Mouse (Mus musculus) brown adipose tissue, adult 24 weeks (tissue): ENCODE measurements around the gene Syf2. TPM values are rescaled to one million over a fixed set of nuclear protein-coding genes. Genes with fewer than 3 reads are reported as not detected.

Experiments
- H3K27ac ChIP-seq: fragments of 200-500 bp; replicated peaks from 2 replicates; pipeline ENCODE4 v1.5.1; 2012; ENCODE audit warnings: low read depth, mild to moderate bottlenecking, low read length
- H3K4me1 ChIP-seq: fragments of 200-500 bp; 2 replicates; pipeline ENCODE4 v1.6.1; 2012; ENCODE audit warnings: low read length, mixed read lengths; ENCODE audit not compliant: control insufficient read depth, insufficient read depth, insufficient read length
- H3K4me3 ChIP-seq: fragments of 200-500 bp; 2 replicates; pipeline ENCODE4 v1.5.1; 2012; ENCODE audit warnings: low read depth, mild to moderate bottlenecking, low read length, moderate library complexity; ENCODE audit not compliant: insufficient read depth
- polyA plus RNA-seq: library from polyadenylated mRNA; stranded (reverse); fragments of >200 nt; gene quantifications from 2 replicates; pipeline ENCODE4 v1.2.4, GENCODE M21; 2012; ENCODE audit not compliant: missing spikeins, insufficient read depth, insufficient read length

Syf2 gene
- polyA plus RNA-seq, 1 experiment, result 75.9 TPM

DNA sequence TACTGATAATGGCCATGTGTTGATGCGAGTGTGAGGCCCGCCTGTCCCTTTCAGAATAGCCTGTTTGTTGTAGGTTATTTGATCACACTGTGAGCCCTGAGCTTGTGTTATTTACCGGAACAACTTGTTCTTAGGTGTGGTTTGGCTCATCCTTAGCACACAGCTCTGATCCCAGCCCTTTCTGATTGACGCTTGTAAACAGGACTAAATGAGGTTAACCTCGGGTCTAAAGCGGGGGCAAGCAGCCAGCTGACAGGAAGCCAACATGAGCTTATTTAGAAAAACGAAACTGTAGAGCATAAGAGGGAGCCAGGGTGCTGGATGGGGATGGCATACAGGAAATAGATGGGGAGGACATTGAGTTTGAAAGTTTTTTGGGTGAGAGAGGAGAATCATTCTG is 12.3 kb upstream of the Syf2 start:
- peak overlapping the region; percentile 69 for H3K27ac ChIP-seq
- H3K4me1 ChIP-seq, result no peaks in the 10 kb centered on the region; the same call in none of the 2 replicates
- no peak overlapping the region for H3K4me3 ChIP-seq

DNA sequence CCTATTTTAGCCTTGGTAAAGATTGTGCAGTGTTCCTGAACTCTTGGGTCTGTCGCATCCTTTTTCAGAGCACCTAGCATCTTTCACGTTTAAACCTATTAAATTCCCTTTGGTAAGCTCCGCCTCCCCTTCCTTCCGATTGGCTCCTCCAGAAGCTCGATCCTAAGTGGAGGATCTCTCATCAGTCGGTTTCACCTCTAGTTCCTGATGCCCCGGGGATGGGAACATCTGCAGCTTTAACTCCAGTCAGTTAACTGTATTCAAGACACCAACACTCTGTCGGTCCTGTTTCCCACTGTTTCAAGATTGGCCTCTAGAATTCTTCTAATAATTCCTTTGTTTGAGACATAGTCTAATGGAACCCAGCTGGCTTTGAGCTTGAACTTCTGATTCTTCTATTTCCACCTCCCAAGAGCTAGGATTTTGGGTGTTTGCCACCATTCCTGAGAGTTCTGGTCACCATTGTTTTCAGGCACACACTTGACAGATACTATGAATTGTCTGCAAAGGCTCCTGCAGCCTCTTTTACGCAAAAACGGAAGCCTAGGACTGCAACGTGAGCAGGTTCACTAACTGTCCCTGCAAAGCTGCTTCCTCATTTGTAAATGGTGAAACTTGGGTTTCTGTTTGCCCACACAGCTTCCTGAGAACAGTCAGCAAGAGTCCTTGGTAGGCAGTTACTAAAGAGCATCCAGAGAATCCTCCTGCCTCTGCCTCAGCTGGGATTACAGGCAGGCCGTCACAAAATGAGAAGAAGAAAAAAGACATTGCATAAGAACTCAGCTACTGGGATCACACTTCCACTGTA is 10.8 kb upstream of the Syf2 start:
- Histone ChIP-seq H3K4me3 (no peak overlapping the region), H3K27ac (no peak overlapping the region), H3K4me1 (no peaks in the 10 kb centered on the region; the same call in 1 of the 2 replicates)

DNA sequence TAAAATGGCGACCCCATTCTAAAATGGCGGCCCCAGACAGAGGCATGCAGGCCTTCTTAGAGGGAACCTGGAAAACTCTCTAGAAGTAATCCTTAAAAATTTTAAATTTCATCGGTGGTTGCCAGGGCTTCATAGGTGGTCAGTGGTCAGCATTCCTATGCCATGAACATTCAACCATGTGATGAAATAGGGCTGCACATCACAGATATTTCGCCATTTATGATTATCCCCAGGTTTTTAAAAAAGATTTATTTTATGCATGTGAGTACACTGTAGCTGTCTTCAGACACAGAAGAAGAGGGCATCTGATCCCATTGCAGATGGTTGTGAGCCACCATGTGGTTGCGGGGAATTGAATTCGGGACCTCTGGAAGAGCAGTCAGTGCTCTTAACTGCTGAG is 10.1 kb upstream of the Syf2 start:
- Histone ChIP-seq H3K27ac (no peak overlapping the region), H3K4me3 (no peak overlapping the region), H3K4me1 (no peaks in the 10 kb centered on the region; the same call in 1 of the 2 replicates)

DNA sequence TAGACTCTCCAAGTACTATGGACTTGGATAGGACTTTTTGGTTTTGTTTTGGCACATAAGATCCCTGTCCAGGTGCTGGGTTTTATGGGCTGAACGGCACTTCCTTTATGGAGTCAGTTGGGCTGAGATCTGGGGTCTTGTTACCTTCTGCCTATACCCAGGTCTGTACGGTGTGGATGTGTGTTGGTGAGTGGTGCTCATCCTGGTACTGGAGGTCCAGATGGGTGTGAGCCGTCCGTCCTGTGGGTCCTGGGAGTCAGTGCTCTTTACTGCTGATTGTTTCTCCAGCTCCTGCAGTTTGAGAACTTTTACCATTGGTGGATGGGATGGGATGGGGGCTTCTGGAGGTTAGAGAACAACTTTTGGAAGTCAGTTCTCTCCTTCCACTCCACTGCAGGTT is 9.0 kb upstream of the Syf2 start:
- H3K4me3 ChIP-seq, result no peak overlapping the region
- no peaks in the 10 kb centered on the region; the same call in 1 of the 2 replicates for H3K4me1 ChIP-seq
- no peak overlapping the region for H3K27ac ChIP-seq

DNA sequence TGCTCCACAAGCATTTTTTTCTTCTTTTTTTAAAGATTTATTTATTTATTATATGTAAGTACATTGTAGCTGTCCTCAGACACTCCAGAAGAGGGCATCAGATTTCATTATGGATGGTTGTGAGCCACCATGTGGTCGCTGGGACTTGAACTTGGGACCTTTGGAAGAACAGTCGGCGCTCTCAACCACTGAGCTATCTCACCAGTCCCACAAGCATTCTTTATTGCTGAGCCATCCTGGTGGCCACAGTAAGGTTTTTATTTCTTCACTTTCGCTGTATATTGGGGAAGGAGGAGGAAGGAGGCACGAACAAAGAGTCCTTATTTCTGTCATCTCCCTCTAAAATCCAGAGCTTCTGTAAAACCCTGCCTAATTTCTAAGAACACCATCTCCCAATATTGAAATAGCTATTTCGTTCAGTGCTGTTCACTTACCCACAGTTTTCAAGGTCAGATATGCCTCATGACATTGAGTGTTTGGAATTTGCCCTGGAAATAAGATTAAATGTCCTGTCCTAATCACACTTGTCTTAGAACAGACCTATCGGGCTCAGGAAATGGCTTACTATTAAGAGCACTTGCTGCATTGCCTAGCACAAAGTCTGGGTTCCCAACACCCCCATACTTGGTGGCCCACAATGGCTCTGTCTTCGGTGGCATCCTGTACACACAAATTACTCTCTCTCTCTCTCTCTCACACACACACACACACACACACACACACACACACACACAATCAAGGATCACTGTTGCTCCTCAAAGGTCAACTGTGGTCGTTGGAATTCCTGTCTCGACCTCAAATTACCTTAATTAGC is 8.4 kb upstream of the Syf2 start:
- Histone ChIP-seq H3K27ac (peak overlapping the region; percentile 96), H3K4me1 (no peaks in the 10 kb centered on the region; the same call in 1 of the 2 replicates)

DNA sequence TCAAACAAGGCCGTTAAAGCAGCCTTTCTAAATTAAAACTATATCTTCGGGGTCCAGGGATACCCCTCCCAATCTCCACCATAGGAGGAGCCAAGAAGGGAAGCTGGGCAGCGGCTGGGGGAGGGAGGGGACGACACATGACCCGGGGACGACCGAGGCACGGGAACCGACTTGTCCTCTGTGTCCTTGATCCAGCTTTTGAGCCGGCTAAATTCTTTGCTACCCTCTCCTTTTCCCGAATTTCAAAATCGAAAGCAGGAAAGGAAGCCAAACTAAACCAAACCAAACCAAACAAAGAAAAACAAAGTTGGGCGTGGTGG is 7.8 kb upstream of the Syf2 start:
- H3K27ac ChIP-seq, result peak overlapping the region; percentile 96
- no peaks in the 10 kb centered on the region; the same call in 1 of the 2 replicates for H3K4me1 ChIP-seq
- H3K4me3 ChIP-seq, result peak overlapping the region; percentile 64

More for the DNA sequence above, 8.4 kb upstream of the Syf2 start:
- peak overlapping the region; percentile 64 for H3K4me3 ChIP-seq

DNA sequence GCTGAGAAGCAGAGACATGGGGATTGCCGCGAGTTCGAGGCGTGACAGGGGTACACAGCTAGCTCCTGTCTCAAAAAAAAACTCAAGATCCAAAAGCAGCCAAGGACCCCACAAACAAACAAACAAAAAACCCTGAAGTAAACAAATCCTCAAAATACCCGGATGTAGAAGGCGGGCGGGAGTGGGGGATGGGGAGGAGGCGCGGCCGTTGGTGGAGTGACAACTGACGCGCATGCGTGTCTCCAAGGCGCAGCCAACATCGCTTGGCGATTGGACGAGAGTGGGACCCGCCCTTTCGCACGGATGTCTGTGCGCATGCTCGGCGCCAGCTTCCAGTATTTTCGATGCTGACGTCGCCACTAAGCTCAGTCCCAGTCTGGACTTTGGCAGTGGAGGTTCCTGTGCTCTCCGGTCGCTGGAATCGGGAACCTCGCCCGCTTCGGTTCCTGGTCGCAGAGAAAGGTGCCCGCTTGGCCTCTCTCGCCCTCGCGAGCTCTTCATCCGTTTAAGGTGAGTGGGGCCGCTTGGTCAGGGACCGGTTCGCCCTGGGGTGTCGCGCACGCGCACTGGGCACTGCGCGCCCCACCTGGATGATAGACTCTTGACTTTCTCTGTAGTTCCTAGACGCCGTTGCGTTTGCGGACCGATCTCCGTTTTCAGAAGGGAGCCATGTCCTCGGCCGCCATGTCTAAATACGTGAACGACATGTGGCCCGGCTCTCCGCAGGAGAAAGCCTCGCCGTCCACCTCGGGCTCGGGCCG is 7.3 kb upstream of the Syf2 start, which contains the start of gene Rsrp1:
Rsrp1 (plus strand) TSS at position 335 of the 761 bp plus-strand sequence.
- H3K4me1 ChIP-seq, result no peaks in the 10 kb centered on the region; the same call in 1 of the 2 replicates
- peak within 1 kb of the TSS; percentile 97 for H3K27ac ChIP-seq
- peak within 1 kb of the TSS; percentile 88 for H3K4me3 ChIP-seq

DNA sequence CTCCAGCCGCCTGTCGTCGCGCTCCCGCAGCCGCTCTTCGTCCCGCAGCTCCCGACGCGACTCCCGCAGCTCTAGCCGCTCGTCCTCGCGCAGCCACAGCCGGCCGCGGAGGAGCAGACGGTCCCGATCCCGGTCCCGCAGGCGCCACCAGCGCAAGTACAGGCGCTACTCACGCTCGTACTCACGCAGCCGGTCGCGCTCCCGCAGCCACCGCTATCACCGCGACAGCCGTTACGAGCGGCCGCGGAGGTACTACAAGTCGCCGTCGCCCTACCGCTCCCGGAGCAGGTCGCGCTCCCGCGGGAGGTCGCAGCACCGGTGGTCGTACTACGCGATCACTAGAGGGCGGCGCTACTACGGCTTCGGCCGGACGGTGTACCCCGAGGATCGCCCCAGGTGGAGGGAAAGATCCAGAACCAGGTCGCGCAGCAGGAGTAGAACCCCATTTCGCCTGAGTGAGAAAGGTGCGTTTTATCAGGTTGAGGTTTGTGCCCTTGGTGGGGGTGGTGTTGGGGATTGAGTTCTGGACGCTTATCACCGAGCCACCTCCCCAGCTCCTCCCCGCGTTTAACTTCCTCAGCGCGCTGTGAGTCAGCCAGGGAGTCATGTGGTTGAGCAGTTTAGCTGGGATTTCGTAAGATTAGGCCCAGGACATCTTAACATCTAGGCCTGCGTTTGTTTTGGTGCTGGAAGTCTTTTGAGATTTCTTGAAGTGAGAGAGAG is 6.5 kb upstream of the Syf2 start:
- Histone ChIP-seq H3K27ac (peak overlapping the region; percentile 97), H3K4me1 (no peaks in the 10 kb centered on the region), H3K4me3 (peak overlapping the region; percentile 88)

DNA sequence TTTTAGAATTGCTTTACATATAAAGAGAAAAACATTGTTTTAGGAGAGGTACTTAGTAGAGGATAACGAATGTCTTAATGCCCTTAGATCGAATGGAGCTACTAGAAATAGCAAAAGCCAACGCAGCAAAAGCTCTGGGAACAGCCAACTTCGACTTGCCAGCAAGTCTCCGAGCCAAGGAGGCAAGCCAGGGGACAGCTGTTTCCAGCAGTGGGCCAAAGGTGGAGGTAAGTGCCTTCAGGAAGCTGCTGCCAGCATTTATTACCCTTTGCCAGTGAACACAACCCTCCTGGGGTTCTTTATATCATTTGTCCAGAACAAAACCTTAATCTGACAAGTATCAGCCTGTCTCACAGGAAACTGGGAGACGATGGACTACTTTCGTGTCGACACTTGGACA is 5.5 kb upstream of the Syf2 start:
- Histone ChIP-seq H3K4me1 (0 out of 2 replicates have a peak, but pooled peaks cover 2% of the 10 kb centered on the region), H3K4me3 (peak overlapping the region; percentile 51), H3K27ac (no peak overlapping the region)

DNA sequence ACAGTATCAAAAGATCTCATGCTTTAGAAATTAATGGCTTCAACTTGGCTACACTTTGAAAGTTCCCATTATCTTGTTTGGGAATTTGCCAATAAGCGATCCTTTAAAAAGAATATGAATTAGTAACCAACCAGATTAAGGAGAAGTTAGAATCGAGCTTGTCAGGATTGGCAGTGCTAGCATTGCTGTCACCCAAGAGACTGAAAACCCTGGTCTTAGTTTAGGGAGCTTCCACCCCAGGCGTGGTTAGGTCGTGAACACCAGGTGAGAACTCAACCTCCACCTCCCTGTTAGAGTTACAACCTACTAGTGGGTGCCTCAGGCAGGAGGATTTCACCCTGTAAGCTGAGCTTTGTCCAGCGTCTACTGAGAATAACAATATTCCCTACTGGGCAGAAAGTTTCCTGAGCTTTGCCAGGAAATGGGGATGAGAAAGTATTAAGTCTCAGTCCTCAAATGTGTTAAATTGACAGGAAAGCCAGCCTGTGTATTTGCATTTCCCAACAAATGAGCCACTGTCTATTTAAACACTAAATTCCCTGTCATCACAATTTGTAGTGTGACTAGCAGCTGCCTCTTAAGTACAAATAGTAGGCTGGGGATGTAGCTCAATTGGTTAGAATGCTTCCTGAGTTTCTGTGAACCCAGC is 2.8 kb upstream of the Syf2 start:
- Histone ChIP-seq H3K4me3 (no peak overlapping the region), H3K27ac (no peak overlapping the region), H3K4me1 (0 out of 2 replicates have a peak, but pooled peaks cover 2% of the 10 kb centered on the region)

DNA sequence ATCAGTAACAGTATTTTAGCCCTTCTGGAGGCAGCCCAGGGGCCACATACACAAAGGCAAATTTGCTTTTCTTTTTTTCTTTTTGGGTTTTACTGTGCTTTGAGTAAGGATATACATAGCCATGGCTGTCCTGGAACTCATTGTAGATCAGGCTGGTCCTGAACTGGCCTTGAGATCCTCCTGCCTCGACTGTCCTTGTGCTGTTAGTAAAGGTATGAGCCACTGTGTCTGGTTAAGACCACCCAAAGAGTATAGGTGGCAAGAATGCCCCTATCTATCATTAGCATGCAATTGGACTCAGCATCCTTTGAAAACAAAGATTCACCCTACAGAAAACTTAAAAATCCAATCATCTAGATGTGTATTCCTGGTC is 2.2 kb upstream of the Syf2 start:
- H3K27ac ChIP-seq, result no peak overlapping the region

DNA sequence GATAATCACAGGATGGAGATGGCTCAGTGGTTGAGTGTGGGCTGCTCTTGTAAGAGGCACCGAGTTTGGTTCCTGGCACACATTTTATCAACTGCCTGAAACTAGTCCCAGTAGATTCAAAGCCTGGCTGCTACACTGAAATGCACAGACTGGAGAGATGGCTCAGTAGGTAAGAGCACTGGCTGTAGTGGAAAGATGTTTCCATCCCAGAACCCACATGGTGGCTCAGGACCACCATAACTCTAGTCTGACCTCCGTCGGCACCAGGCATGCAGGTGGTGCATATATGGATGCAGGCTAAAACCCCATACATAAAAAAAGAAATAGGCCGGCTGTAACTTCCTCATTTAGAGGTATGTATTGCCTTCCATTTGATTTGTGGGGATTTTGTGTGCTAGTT is 1.2 kb upstream of the Syf2 start:
- H3K27ac ChIP-seq, result no peak overlapping the region
- H3K4me1 ChIP-seq, result 0 out of 2 replicates have a peak, but pooled peaks cover 2% of the 10 kb centered on the region

More for the DNA sequence above, 2.2 kb upstream of the Syf2 start:
- no peak overlapping the region for H3K4me3 ChIP-seq
- H3K4me1 ChIP-seq, result 0 out of 2 replicates have a peak, but pooled peaks cover 2% of the 10 kb centered on the region

DNA sequence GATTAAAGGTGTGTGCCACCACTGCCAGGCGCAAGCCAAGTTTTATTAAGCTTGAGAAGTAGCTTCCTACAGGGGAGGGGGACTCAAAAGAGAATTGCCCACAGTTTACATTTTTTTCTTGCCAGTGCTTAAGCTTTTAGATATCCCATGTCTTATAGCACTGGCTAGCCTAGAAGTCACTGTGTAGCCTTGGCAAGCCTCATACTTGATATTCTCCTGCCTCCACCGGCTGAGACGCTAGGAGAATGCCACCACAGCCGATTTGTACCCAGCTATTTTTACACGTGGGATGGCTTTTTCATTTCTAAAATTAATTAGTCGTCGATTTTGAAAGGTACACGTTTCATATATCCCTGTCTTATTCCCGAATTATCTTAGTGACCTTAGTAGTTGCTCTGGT is 508 bp upstream of the Syf2 start:
- H3K4me3 ChIP-seq, result peak overlapping the region; percentile 54
- peak overlapping the region; percentile 65 for H3K27ac ChIP-seq
- 0 out of 2 replicates have a peak, but pooled peaks cover 2% of the 10 kb centered on the region for H3K4me1 ChIP-seq

More for the DNA sequence above, 1.2 kb upstream of the Syf2 start:
- no peak overlapping the region for H3K4me3 ChIP-seq
